Mouse (Mus musculus): ENCODE measurements around the gene Ntng2. TPM values are rescaled to one million over a fixed set of nuclear protein-coding genes. Genes with fewer than 3 reads are reported as not detected.

The Ntng2 gene
- polyA plus RNA-seq, 1 experiment, result 0.40 TPM

DNA sequence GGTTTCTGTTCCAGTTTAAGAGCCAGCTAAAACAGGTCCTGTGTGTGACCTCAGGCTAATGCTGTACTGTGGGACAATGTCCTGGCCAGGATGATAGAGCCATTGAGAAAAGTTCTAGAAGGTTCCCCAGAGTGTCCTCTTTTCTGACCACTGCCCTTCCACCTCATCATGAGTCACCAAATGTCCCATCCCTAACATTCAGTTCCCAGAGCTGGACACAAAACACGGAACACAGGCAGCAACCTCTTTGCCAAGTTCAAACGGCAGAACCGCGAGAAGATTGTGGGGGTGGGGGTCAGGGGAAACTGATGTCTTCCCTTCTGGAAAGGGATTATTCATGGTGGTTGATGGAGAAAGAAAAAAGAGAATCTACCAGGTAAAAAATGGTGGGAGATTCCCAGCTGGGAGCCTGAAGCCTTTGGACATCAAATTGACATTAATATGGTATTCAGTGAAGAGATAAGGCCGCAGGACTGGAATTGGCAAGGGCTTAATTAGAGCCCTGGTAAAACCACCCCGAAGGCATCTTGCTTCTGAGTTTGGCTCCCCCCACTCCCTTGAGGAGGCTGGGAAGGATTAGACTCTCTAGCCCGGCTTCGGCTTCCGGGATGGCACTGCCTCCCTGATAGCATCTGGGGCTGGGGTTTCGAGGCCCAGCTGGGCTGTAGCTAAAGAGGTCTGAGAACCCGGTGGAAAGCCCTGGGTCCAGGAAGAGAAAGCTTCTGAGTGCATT lies 51.4 kb downstream of the Ntng2 start:
- H3ac ChIP-seq (ENCODE audit: control insufficient read depth, insufficient read length, low read depth), result no peak overlapping the region
- H3K79me2 ChIP-seq (ENCODE audit: control insufficient read depth, insufficient read depth), result no peaks in the 10 kb centered on the region
- no peak overlapping the region for H3K4me3 ChIP-seq (ENCODE audit: insufficient read depth, poor library complexity, severe bottlenecking)
- TF ChIP-seq MAX (IDR thresholded peaks at IDR 0.05) (no peak), FOSL1 (IDR thresholded peaks at IDR 0.05; ENCODE audit: insufficient read depth, low read length, poor library complexity, severe bottlenecking) (peak; percentile 56)
- H3K27me3 ChIP-seq (ENCODE audit: control insufficient read depth, insufficient read depth, insufficient read length), result peaks cover 17% of the 10 kb centered on the region
- H3K36me3 ChIP-seq (ENCODE audit: control insufficient read depth, insufficient read depth), result no peaks in the 10 kb centered on the region
- H3K79me3 ChIP-seq (ENCODE audit: low read depth), result no peaks in the 10 kb centered on the region

DNA sequence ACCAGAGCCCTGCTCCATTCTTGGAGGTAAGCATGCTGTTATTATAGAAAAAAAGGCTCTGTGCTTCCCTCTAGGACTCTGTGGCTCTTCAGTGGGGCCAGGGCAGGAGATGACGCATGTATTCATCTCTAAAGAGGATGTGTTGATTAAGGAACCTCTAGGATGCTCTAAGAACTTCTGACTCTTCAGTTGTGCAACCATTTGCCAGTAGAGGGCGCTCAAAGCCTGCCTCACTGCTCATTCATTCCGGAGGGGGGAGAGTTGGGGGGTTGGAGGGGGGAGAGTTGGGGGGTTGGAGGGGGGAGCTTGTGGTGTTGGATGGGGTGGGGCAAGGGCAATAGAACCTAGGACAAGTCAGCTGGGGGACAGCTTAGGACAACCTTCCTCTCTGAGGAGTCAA lies 52.9 kb downstream of the Ntng2 start:
- peaks cover 4% of the 10 kb centered on the region for H3K27me3 ChIP-seq (ENCODE audit: control insufficient read depth, insufficient read depth, insufficient read length)
- peak; percentile 33 for TF ChIP-seq CTCF (IDR thresholded peaks at IDR 0.05; ENCODE audit: control insufficient read depth, insufficient read depth, insufficient read length)
- peak; percentile 17 for TF ChIP-seq CEBPB (IDR thresholded peaks at IDR 0.05; ENCODE audit: low read depth)
- no peak for TF ChIP-seq MAX (IDR thresholded peaks at IDR 0.05)
- no peak overlapping the region for H3K4me3 ChIP-seq (ENCODE audit: insufficient read depth, poor library complexity, severe bottlenecking)
- H3K36me3 ChIP-seq (ENCODE audit: control insufficient read depth, insufficient read depth), result no peaks in the 10 kb centered on the region
- no peak overlapping the region for H3ac ChIP-seq (ENCODE audit: control insufficient read depth, insufficient read length, low read depth)
- no peaks in the 10 kb centered on the region for H3K79me3 ChIP-seq (ENCODE audit: low read depth)
- H3K79me2 ChIP-seq (ENCODE audit: control insufficient read depth, insufficient read depth), result no peaks in the 10 kb centered on the region

DNA sequence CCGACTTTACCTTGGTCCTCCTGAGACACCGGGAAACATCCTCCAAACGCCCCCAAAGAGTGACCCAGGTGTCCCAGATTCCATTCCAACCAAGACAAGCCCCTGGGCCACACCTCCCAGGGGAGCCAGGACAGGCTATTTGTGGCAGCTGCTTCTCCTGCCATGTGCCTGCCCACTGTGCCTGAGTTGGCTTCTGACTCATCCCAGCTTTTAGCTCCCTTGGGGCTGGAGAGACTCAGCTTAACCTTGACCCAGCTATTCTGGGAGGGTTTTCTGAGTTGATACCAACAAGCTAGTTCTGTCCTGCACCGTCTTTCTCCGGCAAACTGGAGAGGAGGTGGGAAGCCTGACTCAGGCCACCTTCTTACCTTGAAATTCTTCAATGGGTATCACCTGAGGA lies 54.4 kb downstream of the Ntng2 start:
- TF ChIP-seq CEBPB (IDR thresholded peaks at IDR 0.05; ENCODE audit: low read depth), result no peak
- TF ChIP-seq CTCF (IDR thresholded peaks at IDR 0.05; ENCODE audit: control insufficient read depth, insufficient read depth, insufficient read length), result no peak
- peak; percentile 3 for TF ChIP-seq USF1 (IDR thresholded peaks at IDR 0.05; ENCODE audit: low read depth)
- peak; percentile 96 for TF ChIP-seq MAX (IDR thresholded peaks at IDR 0.05)
- TF ChIP-seq MYOD1 (IDR thresholded peaks at IDR 0.05; ENCODE audit: control insufficient read depth, insufficient read length, low read depth), result peak; percentile 81
- TF ChIP-seq MYOG (IDR thresholded peaks at IDR 0.05; ENCODE audit: control insufficient read depth, extremely low read depth, insufficient read length), result no peak
- TF ChIP-seq FOSL1 (IDR thresholded peaks at IDR 0.05; ENCODE audit: insufficient read depth, low read length, poor library complexity, severe bottlenecking), result peak; percentile 41
- Histone ChIP-seq H3K36me3 (ENCODE audit: control insufficient read depth, insufficient read depth) (no peaks in the 10 kb centered on the region), H3K79me2 (ENCODE audit: control insufficient read depth, insufficient read depth) (no peaks in the 10 kb centered on the region), H3ac (ENCODE audit: control insufficient read depth, insufficient read length, low read depth) (no peak overlapping the region), H3K4me3 (ENCODE audit: insufficient read depth, poor library complexity, severe bottlenecking) (no peak overlapping the region), H3K27me3 (ENCODE audit: control insufficient read depth, insufficient read depth, insufficient read length) (no peaks in the 10 kb centered on the region), H3K79me3 (ENCODE audit: low read depth) (no peaks in the 10 kb centered on the region)

DNA sequence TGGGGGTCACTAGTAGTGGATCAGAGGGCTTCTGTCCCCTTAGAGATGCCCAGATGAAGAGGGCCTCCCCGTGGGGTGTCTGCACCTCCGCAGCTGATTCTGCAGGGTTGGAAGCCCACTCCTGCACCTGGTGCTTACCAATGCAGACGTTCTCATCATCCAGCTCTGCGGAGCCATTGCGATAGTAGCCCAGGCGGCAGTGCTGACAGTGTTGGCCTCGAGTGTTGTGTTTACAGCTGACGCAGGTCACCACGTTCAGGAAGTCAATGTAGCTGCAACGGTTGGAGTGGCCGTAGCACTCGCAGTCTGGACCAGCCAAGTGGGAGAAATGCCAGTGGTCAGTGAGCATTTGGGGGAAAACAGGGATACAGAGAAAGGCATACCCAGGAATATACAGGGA lies 56.0 kb downstream of the Ntng2 start:
- Histone ChIP-seq H3K79me2 (ENCODE audit: control insufficient read depth, insufficient read depth) (no peaks in the 10 kb centered on the region), H3K79me3 (ENCODE audit: low read depth) (no peaks in the 10 kb centered on the region), H3K4me3 (ENCODE audit: insufficient read depth, poor library complexity, severe bottlenecking) (no peak overlapping the region), H3ac (ENCODE audit: control insufficient read depth, insufficient read length, low read depth) (no peak overlapping the region), H3K27me3 (ENCODE audit: control insufficient read depth, insufficient read depth, insufficient read length) (no peaks in the 10 kb centered on the region), H3K36me3 (ENCODE audit: control insufficient read depth, insufficient read depth) (no peaks in the 10 kb centered on the region)
- TF ChIP-seq USF1 (IDR thresholded peaks at IDR 0.05; ENCODE audit: low read depth) (no peak), FOSL1 (IDR thresholded peaks at IDR 0.05; ENCODE audit: insufficient read depth, low read length, poor library complexity, severe bottlenecking) (no peak), CEBPB (IDR thresholded peaks at IDR 0.05; ENCODE audit: low read depth) (no peak), MYOG (IDR thresholded peaks at IDR 0.05; ENCODE audit: control insufficient read depth, extremely low read depth, insufficient read length) (no peak), MAX (IDR thresholded peaks at IDR 0.05) (no peak), MYOD1 (IDR thresholded peaks at IDR 0.05; ENCODE audit: control insufficient read depth, insufficient read length, low read depth) (no peak), CTCF (IDR thresholded peaks at IDR 0.05; ENCODE audit: control insufficient read depth, insufficient read depth, insufficient read length) (no peak)

DNA sequence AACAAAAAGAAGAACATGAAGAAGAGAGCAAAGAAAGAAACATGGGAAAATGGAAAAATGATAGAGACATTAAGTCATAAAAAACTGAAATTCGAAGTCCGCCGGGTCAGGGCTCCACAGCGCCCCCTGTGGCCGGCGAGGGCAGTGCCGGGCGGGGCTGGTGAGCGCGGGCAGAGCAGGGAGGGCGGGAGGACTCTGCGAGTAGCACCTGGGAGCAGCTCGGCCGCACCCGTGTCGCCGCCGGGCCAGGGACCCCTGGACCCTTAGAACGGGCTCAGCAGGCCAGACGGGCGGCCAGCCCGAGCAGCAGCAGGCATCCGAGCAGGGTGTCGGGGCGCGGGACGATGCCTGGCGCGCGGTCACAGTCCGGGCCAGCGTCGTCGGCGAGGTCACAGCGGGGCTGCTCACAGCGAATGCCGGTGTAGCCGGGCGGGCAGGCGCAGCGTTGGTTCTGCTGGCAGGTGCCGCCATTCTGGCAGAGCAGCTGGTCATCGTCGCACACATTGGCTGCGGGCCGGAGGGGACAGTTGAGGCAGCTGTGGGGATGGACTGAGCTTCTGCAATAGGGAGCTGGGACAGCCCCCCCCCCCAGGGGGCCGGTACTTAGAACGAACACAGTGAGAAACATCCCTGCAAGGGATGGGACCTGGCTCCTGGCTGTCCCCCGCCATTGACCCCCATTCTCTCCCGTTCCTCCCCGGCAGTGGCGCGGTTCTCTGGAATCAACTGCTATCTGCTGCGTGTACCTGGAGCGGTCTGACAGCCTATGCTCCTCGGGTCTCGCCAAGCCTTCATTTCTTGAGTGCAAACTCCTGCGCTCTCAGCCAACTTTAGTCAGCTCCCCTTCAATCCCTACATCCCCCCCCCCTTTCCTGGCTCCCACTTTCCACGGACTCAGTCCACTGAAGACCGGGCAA lies 58.0 kb downstream of the Ntng2 start:
- Histone ChIP-seq H3ac (ENCODE audit: control insufficient read depth, insufficient read length, low read depth) (peak overlapping the region; percentile 15), H3K27me3 (ENCODE audit: control insufficient read depth, insufficient read depth, insufficient read length) (no peaks in the 10 kb centered on the region), H3K4me3 (ENCODE audit: insufficient read depth, poor library complexity, severe bottlenecking) (no peak overlapping the region), H3K79me3 (ENCODE audit: low read depth) (no peaks in the 10 kb centered on the region), H3K36me3 (ENCODE audit: control insufficient read depth, insufficient read depth) (no peaks in the 10 kb centered on the region), H3K79me2 (ENCODE audit: control insufficient read depth, insufficient read depth) (no peaks in the 10 kb centered on the region)
- TF ChIP-seq USF1 (IDR thresholded peaks at IDR 0.05; ENCODE audit: low read depth), result no peak
- TF ChIP-seq FOSL1 (IDR thresholded peaks at IDR 0.05; ENCODE audit: insufficient read depth, low read length, poor library complexity, severe bottlenecking), result no peak
- no peak for TF ChIP-seq CEBPB (IDR thresholded peaks at IDR 0.05; ENCODE audit: low read depth)
- TF ChIP-seq MYOD1 (IDR thresholded peaks at IDR 0.05; ENCODE audit: control insufficient read depth, insufficient read length, low read depth), result no peak
- no peak for TF ChIP-seq MAX (IDR thresholded peaks at IDR 0.05)
- TF ChIP-seq CTCF (IDR thresholded peaks at IDR 0.05; ENCODE audit: control insufficient read depth, insufficient read depth, insufficient read length), result peak; percentile 96

Measured in C2C12 (cell line).